In the genomic region with DNA sequence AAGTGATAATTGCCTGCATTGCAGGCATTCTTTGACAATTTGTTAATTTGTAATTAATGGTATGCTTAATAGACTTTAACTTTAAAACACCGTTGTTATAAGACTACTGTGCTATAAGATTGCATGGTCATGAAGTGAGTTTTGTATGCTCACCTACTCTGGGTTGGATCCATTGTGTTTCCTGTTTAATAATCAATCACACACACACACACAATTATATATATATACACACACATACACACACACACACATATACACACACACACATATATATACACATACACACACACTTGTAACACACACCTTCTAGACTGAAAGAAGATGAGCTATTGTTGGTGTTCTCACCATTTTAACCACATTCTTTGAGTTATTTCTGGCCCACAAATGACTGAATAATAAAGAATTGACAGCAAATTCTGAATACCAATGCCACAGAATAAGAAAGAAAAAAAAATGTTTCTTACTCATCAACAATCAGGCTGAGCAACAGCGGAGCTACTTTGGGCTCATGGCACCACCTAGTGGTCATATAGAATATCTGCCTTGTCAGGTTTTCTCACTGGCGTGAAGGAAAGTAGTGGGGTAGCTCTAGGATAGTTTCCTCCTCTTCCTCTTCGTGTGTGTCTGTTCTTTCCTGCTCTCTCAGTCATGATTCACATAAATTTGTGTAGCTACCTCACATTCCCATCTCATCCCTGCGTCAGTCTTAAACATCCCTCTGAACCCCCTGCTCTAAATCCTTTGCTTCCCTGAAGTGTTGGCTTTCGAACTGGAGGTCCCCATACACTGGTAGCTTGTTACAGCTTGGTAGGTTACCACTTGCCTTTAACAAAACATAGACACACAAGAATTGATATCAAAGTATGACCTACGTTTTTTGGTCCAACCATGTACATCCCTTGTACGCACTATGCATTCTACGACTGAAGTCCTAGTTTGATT, we compare ENCODE assay signal across 8 mouse cellular contexts. TPM values are rescaled to one million over a fixed set of nuclear protein-coding genes. Genes with fewer than 3 reads are reported as not detected.
A peak's percentile ranks its signal among the peaks of the same experiment; 100 is the strongest.
DNase-seq lines count a peak whose midpoint lies in the region; ATAC-seq lines count a peak whose summit lies in the region.

No protein-coding gene starts in this region.

- no peaks in the 10 kb centered on the region for H3K36me3 ChIP-seq in heart, embryonic 11.5 days (ENCODE audit: control insufficient read depth, insufficient read depth, low read length)
- no peaks in the 10 kb centered on the region for H3K36me3 ChIP-seq in forebrain, embryonic 10.5 days (replicated peaks)
- no peaks in the 10 kb centered on the region for H3K36me3 ChIP-seq in midbrain, embryonic 13.5 days

- H3K9ac ChIP-seq in heart, embryonic 11.5 days (ENCODE audit: low read depth, low read length), result no peak overlapping the region
- no peak overlapping the region for H3K9ac ChIP-seq in midbrain, embryonic 13.5 days (replicated peaks)

- no peak overlapping the region for H3K27ac ChIP-seq in heart, embryonic 11.5 days (ENCODE audit: low read depth, low read length)
- H3K27ac ChIP-seq in forebrain, embryonic 10.5 days, result no peak overlapping the region
- H3K27ac ChIP-seq in midbrain, embryonic 13.5 days, result no peak overlapping the region

- ATAC-seq in heart, embryonic 11.5 days (replicated peaks; ENCODE audit: insufficient number of reproducible peaks, low FRiP score, low TSS enrichment), result no peak
- peak; percentile 78 for ATAC-seq in midbrain, embryonic 13.5 days

- intact Hi-C loops in heart, postnatal 10 days (cut with DNase I), result loop anchor here (2.0 kb wide), 2 partner anchors 421 to 533 kb away; no protein-coding TSS in a partner anchor

- 0 out of 2 replicates have a peak, but pooled peaks cover 2% of the 10 kb centered on the region for H3K27me3 ChIP-seq in heart, embryonic 11.5 days (ENCODE audit: control insufficient read depth, insufficient read depth, low read length)
- 0 out of 2 replicates have a peak, but pooled peaks cover 6% of the 10 kb centered on the region for H3K27me3 ChIP-seq in forebrain, embryonic 10.5 days (ENCODE audit: poor library complexity, severe bottlenecking)
- peaks cover 2% of the 10 kb centered on the region; the same call in 1 of the 2 replicates for H3K27me3 ChIP-seq in midbrain, embryonic 13.5 days

- DNase-seq in heart, postnatal 10 days, result peak; percentile 34 to 65
- DNase-seq in B cell, adult 2 months, result peak; percentile 20 to 40
- DNase-seq in T-cell, adult 2 months (ENCODE audit: low spot score), result peak; percentile 6
- DNase-seq in forebrain, embryonic 10.5 days (ENCODE audit: extremely low spot score, low spot score), result peak; percentile 41
- peak; percentile 20 to 42 for DNase-seq in kidney, postnatal 25 days
- DNase-seq in urinary bladder, adult 18-20 months (ENCODE audit: low spot score in 2 of 2), result no peak

- WGBS in heart, embryonic 11.5 days (ENCODE audit: insufficient replicate concordance), result 47% methylated on average over 9 of the region's 9 CpGs
- WGBS in forebrain, embryonic 10.5 days, result 55% methylated on average over 9 of the region's 9 CpGs
- 52% methylated on average over 9 of the region's 9 CpGs for WGBS in midbrain, embryonic 13.5 days

- H3K4me3 ChIP-seq in heart, embryonic 11.5 days (ENCODE audit: low read depth, low read length), result no peak overlapping the region
- H3K4me3 ChIP-seq in forebrain, embryonic 10.5 days, result no peak overlapping the region
- H3K4me3 ChIP-seq in midbrain, embryonic 13.5 days (replicated peaks), result no peak overlapping the region

- no peak overlapping the region for H3K4me2 ChIP-seq in heart, embryonic 11.5 days
- no peak overlapping the region for H3K4me2 ChIP-seq in midbrain, embryonic 13.5 days (replicated peaks)

- no peaks in the 10 kb centered on the region for H3K4me1 ChIP-seq in heart, embryonic 11.5 days (ENCODE audit: control insufficient read depth, insufficient read depth, low read length)
- H3K4me1 ChIP-seq in forebrain, embryonic 10.5 days, result peaks cover 20% of the 10 kb centered on the region; the same call in 1 of the 2 replicates
- peaks cover 13% of the 10 kb centered on the region; the same call in 1 of the 2 replicates for H3K4me1 ChIP-seq in midbrain, embryonic 13.5 days (replicated peaks)

- no peaks in the 10 kb centered on the region for H3K9me3 ChIP-seq in heart, embryonic 11.5 days (replicated peaks; ENCODE audit: control insufficient read depth, low read length)
- H3K9me3 ChIP-seq in forebrain, embryonic 10.5 days, result no peaks in the 10 kb centered on the region
- no peaks in the 10 kb centered on the region for H3K9me3 ChIP-seq in midbrain, embryonic 13.5 days

RNA-seq across cellular contexts. Expression of gene Schip1, which starts 18.9 kb away (rescaled TPM):
- total RNA-seq in heart, postnatal 10 days (2021), result 100 to 1,000 TPM; 170 to 173 TPM
- polyA plus RNA-seq in heart, embryonic 11.5 days (2014; fragmentation: Nextera tagmentation; extraction: Ambion mirVana), result 68.8 and 73.5 TPM in 2 replicates
- 42.1 and 48.0 TPM in 2 replicates for polyA plus RNA-seq in forebrain, embryonic 10.5 days (2016; fragmentation: Nextera tagmentation; extraction: Ambion mirVana)
- polyA plus RNA-seq in midbrain, embryonic 13.5 days (2015; fragmentation: Nextera tagmentation; extraction: Ambion mirVana), result 127 and 128 TPM in 2 replicates

Comparison
In these comparisons a context has a peak if more than half of its experiments do, and no peak if none do; other contexts are left out.
1. DNase-seq: peak in heart, postnatal 10 days (2 of 2), B cell, adult 2 months (2 of 2), T-cell, adult 2 months (single experiment), forebrain, embryonic 10.5 days (single experiment) and kidney, postnatal 25 days (2 of 2); none in urinary bladder, adult 18-20 months (0 of 2).